Mouse (Mus musculus) erythroblast, embryonic 14.5 days (primary cell): ENCODE measurements at regions not wholly inside any gene's neighbourhood (a gene's known extent, or its start where the extent isn't known, plus 50 kb on each side); places are given as distances from the start of the nearest gene placed in this dataset.

Experiments used
- GATA1 ChIP-seq: IDR thresholded peaks from 2 replicates; pipeline ENCODE4 v1.6.1; 2012; ENCODE audit warnings: low read length, inconsistent platforms, mixed read lengths
- TAL1 ChIP-seq: IDR thresholded peaks from 3 replicates; pipeline ENCODE4 v1.6.1; 2012; ENCODE audit warnings: low read length, inconsistent platforms, mixed read lengths

GRCm38 (mm10) chr10:9229116-9229515, 343.2 kb upstream of the Sash1 start:
- TF ChIP-seq GATA1 (no peak), TAL1 (no peak)
